Mouse (Mus musculus): ENCODE measurements around the gene Trp73.

The Trp73 gene

DNA sequence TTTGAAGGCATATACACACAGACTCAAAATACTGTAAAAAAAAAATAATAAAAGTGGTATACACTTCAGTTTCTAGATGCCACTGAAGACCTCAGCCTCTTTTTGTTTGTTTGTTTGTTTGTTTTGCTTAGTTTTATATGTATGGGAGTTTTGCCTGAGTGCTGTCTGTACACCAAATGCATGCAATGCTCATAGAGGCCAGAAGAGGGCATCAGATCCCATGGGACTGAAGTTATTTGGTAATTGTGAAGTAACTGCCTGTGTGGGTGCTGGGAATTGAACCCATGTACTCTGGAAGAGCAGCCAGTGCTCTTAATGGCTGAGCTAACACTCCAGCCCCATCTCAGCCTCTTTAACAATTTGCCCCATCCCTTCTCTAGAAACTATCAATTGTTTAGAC lies 111.4 kb downstream of the Trp73 start:
- DNase-seq (ENCODE audit: low read depth): no peak

DNA sequence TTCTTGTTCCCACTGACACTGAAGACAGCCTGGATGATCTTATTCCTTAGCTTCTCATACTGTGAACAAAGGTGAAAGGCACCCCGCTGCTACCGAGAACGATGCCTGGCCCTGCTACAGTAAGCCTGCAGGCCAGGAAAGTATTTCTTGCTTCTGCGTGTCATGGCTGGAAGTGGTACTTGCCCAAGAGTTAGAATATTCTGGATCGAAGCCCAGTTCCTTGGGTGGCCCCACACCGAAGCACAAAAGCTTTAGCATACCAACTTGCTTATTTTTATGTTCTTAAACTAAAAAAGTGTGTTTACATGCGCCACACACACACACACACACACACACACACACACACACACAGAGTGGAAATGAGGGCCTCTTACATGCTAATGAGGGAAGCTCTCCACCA lies 111.9 kb downstream of the Trp73 start:
- no peak for DNase-seq (ENCODE audit: low read depth)

DNA sequence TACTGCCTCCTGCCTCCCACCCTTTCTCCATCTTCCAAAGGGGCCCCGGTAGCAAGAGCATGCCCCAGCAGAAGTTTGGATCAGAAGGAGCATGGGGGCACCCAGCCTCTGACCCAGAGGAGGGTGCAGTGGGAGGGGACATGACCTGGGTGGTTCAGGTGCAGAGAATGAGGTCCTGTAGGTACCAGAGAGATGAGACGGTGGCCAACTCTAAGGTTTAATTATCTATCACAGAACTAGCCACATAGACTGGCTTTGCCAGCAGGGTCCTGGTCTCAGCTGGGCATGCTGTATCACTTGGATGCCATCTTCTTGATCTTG lies 113.6 kb downstream of the Trp73 start:
- no peak for DNase-seq (ENCODE audit: low read depth)

DNA sequence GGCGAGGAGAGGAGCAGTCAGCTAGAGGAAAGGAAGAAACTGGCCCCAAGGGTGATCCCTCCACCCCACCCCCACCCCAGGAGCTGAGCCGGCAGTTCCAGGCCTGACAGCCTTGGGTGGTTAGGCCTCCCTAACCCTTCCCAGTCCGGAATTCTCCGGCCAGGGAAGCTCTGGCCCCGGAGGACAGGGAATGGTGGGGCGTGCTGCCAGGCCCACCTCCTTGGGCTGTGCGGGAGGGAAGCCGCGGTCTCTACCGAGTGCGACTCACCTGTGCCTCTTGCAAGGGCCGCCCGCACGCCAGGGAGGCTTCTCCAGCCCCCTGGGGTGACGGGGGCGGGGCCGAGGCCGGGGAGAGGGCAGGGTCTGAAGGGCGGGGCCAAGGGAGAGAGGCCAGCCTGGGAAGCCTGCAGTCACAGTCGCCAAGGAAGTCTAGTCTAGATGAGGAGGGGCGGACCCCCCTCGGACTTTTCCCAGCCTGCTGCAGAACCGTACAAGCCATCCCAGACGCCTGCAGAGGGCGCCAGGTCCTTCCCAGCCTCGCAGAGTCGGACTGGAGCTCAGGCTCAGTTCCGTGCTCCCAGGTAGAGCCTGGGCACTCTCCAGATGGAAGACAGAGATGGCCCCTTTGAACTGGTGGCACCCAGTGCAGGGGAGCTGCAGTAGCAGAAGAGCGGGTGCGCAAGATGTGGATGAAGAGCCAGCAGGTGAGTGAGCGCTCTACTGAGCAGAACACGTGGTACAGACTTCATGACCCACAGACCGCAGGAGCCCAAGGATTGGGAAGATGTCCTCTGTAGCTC lies 114.2 kb downstream of the Trp73 start, which contains the start of gene Smim1:
TSS of gene Smim1 (minus strand) at position 590 of the 800 bp plus-strand sequence.
- no peak for DNase-seq (ENCODE audit: low read depth)

DNA sequence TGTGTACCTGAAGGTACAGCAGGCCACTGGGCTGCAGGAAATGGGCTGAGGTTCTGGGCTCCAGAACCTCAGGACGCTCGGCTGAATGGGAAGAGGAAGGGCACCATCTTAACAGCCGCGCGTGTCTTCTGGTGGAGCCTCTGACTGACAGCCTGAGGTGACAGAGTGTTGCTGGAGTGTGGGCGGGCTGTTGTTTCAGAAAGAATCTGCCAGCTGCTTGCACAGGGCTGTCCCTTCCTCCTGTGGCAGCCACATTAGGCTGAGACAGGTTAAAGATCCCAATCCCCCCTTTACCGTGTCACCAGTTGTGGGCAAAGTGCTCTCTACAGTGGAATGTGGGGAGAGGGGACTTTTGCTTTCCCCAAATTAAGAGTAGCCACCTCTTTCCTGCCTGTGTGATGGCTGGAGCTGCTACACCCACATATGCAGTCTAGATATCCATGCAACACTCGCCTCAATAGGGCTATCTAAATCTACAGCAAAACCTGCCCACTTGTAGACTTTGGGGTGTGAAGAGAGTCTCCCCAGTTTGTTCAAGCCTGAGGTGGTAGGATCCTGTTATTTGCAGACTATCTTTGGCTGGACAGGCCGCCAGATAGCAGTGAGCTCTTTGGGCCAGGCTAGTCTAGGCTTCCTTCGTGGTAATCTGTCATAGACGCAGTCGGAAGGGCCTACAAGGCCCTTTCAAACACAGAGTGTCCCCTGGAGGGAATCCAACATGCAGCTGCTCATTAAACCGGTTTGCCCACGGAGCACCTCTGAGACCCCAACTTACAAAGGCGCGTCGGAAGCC lies 115.1 kb downstream of the Trp73 start:
- no peak for DNase-seq (ENCODE audit: low read depth)

DNA sequence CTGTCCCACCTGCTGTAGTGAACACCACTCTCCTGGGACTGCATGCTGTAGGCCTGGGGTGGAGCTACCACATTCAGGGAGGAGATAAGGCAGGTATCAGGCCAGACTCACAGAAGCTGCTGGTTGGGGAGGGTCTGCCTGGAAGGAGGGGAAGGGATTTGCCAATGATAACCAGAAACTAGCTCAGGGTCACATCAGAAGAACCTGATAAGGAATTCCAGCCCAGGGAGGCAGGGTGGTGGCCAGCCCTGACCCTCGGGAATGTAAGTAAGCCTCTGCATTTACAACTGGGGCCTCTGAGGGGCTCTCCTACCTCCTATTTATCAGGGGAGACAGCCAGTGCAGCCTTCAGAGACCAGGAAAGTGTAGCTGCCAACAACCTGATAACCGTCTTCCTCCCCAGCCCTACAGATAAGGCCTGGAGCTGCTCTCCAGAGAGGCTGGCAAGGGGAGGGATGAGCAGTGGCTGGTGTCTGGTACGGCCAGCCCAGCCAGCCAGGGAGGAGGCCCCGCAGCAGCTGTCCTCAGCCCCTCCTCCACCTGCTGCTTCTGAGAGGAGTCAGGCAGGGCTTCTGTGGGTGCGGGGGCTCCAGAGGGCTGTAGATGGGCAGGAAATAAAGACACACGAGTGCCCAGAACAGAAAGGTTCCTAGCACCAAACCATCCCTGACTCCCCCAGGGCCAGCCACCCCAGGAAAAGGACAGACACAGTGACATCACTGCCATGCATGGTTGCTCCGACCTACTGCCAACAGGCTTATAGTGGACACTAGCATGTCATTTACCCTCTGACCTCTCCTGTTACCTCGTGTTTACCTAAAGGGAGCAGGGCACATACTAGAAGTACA lies 116.0 kb downstream of the Trp73 start:
- DNase-seq (ENCODE audit: low read depth): no peak

DNA sequence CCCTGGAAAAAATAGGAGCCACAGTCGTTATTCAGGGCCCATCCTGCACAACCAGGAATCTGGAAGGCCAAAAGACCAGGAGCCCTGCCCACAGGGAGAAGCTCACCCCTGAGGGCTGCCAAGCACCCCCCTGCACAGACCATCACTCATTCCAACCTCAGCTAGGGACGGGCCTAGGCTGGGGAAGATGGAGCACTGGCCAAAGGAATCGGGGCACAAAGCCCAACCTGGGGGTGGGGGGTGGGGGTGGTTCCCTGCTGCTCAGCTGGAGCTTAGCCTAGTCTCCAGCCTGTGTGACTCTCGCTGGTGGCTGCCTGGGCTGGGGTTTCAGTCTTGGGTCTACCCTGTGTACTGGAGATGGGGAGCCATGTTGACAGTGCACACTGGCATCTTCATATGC lies 117.2 kb downstream of the Trp73 start:
- DNase-seq (ENCODE audit: low read depth): no peak

DNA sequence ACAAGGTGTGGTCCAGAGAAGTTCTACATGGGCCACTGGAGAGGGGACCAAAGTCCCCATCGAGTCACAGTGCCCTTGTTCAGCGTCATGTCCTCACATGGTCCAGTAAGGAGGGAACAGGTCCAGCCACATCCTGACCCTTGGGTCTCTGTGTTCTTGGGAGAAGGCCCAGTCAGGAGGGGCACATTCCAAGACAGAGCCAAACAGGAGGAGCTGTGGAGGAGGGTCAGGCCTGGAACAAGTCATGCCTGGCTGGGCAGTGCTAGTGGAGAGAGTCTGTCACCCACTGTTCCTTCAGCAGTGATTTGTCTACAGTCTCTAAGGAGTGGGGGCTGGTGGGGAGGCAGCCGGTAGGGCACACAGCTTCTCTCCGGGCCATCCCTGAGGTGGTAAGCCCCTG lies 117.6 kb downstream of the Trp73 start:
- no peak for DNase-seq (ENCODE audit: low read depth)

DNA sequence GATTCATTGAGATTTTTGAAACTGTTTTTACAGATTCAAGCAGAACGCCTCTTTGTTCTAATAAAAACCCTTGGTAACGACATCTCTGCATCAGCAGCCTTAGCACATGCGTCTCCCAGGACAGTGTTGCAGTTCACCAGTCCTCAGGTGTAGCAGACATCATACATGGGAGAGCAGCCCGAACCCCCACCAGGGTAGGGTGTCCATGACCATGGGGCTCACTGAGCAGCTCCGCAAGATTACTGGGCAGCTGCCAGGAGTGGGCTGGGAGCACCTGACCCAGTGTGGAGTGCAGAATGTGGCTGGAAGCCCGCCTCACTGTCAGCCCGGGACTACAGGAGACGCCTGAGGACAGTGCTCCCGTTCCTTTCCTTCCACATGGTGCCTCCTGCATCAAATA lies 118.6 kb downstream of the Trp73 start:
- no peak for DNase-seq (ENCODE audit: low read depth)

DNA sequence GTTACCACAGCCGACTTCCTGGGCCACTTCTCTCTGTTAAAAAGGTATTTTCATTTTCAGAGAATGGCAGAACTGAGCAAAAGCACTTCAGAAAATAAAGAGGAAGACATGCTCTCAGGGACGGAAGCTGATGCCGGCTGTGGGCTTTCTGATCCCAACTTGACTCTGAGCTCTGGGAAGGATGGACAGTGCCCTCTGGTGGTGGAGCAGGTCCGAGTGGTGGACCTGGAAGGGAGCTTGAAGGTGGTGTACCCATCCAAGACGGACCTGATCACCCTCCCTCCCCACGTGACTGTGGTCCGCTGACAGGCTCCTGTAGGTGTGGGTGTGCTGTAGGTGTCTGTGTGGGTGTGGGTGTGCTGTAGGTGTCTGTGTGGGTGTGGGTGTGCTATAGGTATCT lies 120.4 kb downstream of the Trp73 start:
- no peak for DNase-seq (ENCODE audit: low read depth)

DNA sequence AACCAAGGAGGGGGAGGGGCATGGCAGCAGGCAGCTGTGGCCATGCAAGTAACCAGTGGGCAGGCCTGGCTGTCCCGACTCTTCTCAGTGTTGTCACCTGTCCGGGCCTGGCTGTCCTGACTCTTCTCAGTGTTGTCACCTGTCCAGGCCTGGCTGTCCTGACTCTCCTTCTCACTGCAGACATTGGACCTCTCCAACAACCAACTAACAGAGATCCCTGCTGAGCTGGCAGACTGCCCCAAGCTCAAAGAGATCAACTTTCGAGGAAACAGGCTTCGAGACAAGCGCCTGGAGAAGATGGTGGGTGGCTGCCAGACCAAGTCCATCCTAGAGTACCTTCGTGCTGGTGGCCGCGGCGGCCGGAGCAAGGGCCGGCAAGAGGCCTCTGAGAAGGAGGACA lies 124.5 kb downstream of the Trp73 start:
- DNase-seq (ENCODE audit: low read depth): no peak

DNA sequence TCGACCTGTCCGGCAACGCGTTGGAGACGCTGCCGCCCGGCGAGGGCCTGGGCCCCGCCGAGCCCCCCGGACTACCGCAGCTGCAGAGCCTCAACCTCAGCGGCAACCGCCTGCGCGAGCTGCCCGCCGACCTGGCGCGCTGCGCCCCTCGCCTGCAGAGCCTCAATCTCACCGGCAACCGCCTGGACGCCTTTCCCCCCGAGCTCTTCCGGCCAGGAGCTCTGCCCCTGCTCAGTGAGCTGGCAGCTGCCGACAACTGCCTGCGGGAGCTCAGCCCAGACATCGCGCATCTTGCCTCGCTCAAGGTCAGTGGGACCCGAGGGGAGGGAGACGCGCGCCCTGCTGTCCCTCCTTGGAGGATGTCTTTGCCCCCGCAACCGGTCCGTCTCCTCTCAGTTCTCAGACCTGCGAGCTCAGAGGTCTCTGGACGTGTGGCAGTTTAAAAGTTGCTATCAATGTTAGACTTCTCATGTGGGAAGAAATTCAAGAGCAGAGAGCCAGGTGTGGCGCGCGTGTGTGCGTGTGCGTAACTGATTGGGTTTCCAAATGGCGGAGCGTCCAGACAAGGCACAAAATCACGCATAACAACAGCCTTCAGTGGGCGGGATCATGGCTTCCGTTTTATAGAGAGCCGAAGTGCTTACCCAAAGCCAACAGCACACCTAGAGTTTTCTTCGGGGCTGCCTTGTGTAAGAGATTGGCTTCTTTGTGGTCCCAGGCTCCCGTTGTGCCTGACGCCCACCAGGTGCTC lies 127.7 kb downstream of the Trp73 start:
- DNase-seq (ENCODE audit: low read depth): no peak

DNA sequence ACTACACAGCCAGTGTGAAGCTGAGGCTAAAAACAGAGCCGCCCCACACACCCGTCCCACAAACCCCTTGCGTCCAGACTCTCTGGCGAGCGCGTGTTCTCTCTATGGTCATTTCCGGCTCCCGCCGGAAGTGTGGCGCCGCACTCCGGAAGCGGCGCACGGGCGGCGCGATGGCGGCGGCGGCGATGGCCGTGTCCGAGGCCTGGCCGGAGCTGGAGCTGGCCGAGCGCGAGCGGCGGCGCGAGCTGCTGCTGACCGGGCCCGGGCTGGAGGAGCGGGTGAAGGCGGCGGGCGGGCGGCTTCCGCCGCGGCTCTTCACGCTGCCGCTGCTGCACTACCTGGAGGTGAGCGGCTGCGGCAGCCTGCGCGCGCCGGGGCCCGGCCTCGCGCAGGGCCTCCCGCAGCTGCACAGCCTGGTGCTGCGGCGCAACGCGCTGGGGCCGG lies 128.3 kb downstream of the Trp73 start, which contains the start of gene Lrrc47:
TSS of gene Lrrc47 (plus strand) at position 86 of the 444 bp plus-strand sequence.
- peak; percentile 66 for DNase-seq (ENCODE audit: low read depth)

DNA sequence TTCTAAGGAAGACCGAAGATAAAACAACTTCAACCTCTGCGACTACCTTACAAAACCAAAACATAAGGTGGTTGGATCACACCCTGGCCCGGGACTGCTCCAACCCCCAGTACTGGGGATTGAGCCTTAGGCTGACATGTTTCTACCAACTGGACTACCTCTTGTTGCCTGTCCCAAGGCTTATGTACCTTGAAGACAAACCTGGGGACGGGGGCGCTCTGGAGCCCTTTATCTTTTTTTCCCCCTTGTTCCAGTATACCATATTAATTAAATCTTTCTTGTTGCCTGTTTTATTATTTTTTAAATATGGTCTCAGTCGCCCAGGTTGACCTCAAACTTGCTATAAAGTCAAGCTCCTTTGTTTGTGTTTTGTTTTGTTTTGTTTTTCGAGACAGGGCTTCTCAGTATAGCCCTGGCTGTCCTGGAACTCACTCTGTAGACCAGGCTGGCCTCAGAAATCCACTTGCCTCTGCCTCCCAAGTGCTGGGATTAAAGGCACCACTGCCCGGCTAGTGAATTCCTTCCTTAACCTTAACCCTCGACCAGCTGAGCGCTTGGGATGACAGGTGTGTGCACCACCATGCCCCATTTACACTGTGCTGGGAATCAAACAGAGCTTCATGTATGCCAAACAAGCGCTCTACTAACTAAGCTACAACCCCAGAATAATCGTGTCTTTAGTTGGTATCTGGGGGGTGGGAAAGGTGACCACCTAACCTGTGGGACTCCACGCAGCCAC lies 128.9 kb downstream of the Trp73 start:
- no peak for DNase-seq (ENCODE audit: low read depth)

DNA sequence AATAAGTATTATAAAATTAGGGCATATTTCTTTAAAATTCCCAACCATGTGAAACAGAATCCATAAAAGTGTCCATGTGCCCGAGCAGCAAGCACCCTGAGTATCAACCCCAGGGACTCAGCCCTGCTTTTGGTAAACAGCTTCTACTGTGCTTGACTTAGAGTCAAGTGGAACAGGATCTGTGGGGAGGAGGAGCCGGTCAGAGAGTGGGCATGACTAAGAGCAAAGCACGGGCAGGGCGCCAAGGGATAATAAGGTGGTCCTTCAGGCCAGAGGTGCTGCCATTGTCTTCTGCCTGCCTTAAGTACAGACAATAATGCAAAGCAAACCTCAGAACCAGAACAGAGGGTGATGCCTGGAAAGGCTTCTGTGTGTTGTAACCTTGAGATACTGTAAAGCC lies 132.2 kb downstream of the Trp73 start:
- no peak for DNase-seq (ENCODE audit: low read depth)

DNA sequence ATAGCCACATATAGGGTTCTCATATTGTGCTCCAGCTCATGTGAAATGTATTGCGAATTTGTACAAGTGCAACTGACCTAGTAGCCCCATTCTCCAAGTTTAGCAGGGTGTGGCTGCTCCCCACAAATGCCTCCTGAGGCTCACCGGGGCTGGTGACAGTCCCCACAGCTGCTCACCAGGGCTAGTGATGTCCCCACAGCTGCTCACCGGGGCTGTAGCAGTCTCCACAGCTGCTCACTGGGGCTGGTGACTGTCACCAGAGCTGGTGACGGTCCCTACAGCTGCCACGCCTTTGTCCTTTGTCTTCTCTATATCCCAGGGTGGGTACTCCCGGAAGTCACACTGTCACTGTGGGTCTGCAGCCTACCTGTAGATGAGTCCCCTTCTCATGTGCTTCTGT lies 133.7 kb downstream of the Trp73 start:
- DNase-seq (ENCODE audit: low read depth): no peak

Data from c-Kit-positive CD71-negative TER-119-negative erythroid progenitor cells, embryonic 14.5 days (primary cell).